Mouse (Mus musculus) C3H10T1/2 (cell line): ENCODE data around the gene Oat. TPM values are rescaled to one million over a fixed set of nuclear protein-coding genes. Genes with fewer than 3 reads are reported as not detected.

Experiments used
- polyA plus RNA-seq, 2 experiments: library from polyadenylated mRNA; unstranded; fragments of >200 nt; fragmentation: generic; extraction: Trizol; gene quantifications; one replicate each; pipeline ENCODE4 v1.2.1; 2012; ENCODE audit warnings: missing spikeins in 2 of 2

The Oat gene
- polyA plus RNA-seq: 100 to 1,000 TPM in 1 of 2 experiments, 10 to 100 TPM in 1; 21.1 to 121 TPM

DNA sequence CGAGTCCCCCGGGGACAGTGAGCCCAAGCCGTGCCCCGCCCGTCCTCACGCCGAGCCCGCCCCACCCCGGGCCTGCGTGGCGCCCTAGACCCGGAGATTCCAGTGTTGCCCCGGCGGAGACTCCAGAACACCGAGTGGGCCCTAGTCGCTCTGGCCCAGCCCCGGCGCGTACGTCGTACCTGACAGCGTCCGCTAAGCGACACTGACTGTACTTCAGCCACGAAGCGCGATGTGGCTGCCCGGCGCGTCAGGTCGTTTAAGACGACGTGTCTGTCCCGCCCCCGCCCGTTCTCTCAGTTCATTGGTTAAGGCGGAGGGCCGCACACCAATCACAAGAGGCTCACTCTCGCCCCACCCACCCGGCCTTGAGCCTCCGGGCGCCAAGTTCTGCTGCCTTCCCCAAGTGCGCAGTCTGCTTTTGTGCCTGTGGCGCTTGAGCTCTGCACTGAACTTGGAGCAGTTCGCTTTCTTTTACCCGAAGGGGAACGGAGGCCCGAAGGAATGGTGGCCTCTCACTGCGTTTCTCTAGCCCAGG, at the start of gene Oat:
Oat (minus strand) TSS at position 283 of the 535 bp plus-strand sequence.

DNA sequence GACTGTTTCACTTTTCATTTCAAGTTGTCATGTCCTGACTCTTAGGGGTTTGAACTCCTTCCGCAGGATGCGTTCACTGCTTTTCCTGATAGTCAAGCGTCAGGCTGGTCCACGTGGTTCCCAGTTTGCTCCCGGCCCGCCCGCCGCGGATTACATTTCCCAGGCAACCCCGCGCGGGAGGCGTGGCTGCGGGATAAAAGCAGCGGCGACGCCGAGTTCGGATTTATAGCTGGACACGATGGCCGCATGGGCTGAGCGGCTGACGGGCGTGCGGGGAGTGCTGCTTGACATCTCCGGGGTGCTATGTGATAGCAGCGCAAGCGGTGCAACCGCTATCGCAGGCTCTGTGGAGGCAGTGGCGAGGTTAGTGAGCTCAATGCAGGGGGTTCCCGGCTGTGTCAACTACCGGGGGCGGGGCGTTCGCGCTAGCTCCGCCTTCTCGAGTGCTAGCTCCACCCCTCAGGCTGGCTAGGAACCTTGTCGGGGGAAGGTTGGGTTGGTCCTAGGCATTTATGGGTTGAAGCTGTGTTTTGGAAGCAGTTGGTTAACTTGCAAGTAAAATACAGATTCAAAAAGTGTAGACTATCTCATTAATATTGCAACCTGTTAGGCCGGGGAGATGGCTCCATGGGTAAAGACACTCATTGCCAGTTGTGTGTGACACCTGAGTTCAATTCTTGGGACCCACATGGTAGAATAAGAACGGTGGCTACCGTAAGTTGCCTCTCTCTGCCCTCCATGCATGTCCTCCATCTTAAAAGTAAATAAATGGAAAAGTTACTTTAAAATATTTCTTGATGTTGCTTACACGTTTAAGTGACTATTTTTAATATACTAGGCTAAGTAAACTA, 34.5 kb upstream of the Oat start, which contains the start of gene Lhpp:
Lhpp (plus strand) TSS at position 171 of the 851 bp plus-strand sequence.

DNA sequence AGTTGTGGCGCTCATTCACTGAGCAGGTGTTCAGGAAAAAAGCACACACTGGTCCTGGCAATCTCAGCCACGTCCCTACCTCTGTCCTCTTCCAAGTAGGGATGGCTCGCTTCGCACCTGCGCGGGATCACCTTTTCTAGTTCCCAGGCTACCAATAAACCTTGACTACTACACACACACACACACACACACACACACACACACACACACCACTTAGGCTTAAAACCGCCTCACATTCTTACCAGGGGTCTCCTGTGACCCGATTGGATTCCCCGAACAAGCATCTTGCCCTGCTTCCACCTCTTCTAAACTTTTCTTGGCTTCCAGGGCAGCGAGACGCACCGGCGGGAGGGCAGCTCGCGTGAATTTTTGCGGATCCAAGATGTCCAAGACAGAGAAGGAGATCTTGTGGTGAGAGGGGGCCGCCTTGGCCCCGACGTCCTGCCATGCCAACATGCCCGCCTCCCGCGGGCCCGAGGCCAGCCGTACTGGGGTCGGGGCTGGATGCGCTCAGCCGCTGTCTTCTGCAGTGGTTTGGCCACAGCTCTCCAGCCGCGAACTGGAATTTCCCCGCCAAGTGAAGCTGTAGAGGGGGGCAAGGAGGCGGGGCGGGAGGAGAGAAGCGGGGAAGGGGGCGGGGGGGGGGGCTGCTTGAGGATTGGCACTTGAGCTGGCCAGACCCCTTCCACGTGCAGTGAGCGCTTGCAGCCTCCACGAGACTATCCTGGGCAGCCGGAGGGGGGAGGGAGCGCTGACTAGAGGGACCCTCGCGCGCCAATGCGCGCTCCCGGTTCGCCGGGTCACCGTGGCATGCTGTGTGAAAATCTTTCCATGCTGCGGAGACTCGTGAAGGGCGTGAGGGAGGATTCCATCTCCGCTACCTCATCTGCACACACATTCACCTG, 23.1 kb upstream of the Oat start, which contains the start of gene Nkx1-2:
Nkx1-2 (minus strand) TSS at position 567 of the 905 bp plus-strand sequence.

Other genes starting within 250 kb of the Oat start
- gene Nkx1-2, start 23.2 kb upstream of the Oat start, polyA plus RNA-seq: not detected
- gene Lhpp, start 34.2 kb upstream of the Oat start, polyA plus RNA-seq: 10 to 100 TPM; 12.3 to 15.7 TPM
- gene Fam53b, start 237.5 kb upstream of the Oat start, polyA plus RNA-seq: 10 to 100 TPM in 1 of 2 experiments, 1 to 10 TPM in 1; 1.4 to 11.2 TPM